Mouse (Mus musculus): ENCODE measurements at regions not wholly inside any gene's neighbourhood (a gene's known extent, or its start where the extent isn't known, plus 50 kb on each side); places are given as distances from the start of the nearest gene placed in this dataset.

DNA sequence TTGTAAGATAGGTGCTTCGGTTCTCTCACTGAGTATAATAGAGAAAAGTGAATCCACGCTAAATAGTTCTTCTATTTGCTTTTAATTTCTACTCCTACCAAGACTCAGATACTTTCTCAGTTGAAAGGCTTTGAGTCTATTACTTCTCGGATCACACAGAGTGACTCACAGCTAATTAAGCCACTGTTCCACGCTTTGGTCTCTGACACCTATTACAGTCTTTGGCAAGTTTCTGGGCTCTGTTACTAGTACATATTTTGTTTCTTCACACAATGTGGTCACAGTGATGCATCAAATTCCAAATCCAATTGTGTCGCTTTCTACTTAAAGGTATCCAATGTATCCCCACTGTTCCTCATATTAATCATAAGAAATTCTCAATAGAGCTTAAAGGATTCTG is 276.5 kb downstream of the Fam84b start:
- TF ChIP-seq POLR2A (IDR thresholded peaks at IDR 0.05; ENCODE audit: insufficient read length, low read depth) (no peak), USF1 (IDR thresholded peaks at IDR 0.05; ENCODE audit: low read depth) (no peak), MAX (IDR thresholded peaks at IDR 0.05; ENCODE audit: low read depth) (no peak)

Measured in myocyte (in vitro differentiated cells).